Mouse (Mus musculus): ENCODE results near the gene Scd2. TPM values are rescaled to one million over a fixed set of nuclear protein-coding genes. Genes with fewer than 3 reads are reported as not detected.
"Not testable (repeated sequence)": the region's sequence is repeated elsewhere in the genome, so short reads cannot be mapped to it uniquely, and the experiment has no call there.

The Scd2 gene
- polyA plus RNA-seq, 1 experiment from 2014 or later: 219 TPM

GRCm38 (mm10) chr19:44276861-44277260 is 16.6 kb upstream of the Scd2 start:
- H3K27me3 ChIP-seq: no peaks in the 10 kb centered on the region
- H3K27ac ChIP-seq: no peak overlapping the region
- H3K36me3 ChIP-seq: no peaks in the 10 kb centered on the region
- ATAC-seq (ENCODE audit: low FRiP score, low read depth): no peak
- H3K4me1 ChIP-seq: peaks cover 29% of the 10 kb centered on the region
- WGBS: 87% methylated on average over 5 of the region's 5 CpGs
- no peak overlapping the region for H3K4me3 ChIP-seq
- H3K9me3 ChIP-seq: no peaks in the 10 kb centered on the region
- no peak overlapping the region for H3K4me2 ChIP-seq (replicated peaks)
- H3K9ac ChIP-seq: no peak overlapping the region

- Histone ChIP-seq H3K4me3 (no peak overlapping the region), H3K4me1 (peaks cover 38% of the 10 kb centered on the region)
- WGBS: 91% methylated on average over 8 of the region's 8 CpGs
These were observed 15.5 kb upstream of the Scd2 start for GRCm38 (mm10) chr19:44277931-44278330.

DNA sequence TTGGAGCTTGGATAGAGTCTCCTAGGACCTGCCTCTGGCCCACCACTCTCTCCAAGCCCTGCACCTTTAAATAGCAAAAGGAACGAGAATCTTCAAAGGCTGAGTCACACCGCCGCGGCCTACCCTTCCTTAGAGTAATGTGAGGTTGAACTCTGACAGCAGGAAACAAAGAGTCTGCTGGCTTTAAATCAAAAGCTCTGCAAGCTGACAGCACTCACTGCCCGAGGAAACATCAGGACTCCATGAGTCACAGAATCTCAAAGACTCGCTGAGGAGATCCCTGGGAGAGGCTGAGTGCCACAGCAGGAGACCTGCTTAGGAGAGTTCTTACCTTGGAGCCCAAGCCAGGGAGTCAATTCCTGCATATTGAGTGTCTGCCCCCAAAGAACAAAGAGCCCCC is 12.7 kb upstream of the Scd2 start:
- Histone ChIP-seq H3K9me3 (no peaks in the 10 kb centered on the region), H3K4me2 (replicated peaks) (peak overlapping the region; percentile 7; the same call in 1 of the 2 replicates), H3K27me3 (no peaks in the 10 kb centered on the region), H3K9ac (no peak overlapping the region), H3K27ac (peak overlapping the region; percentile 75), H3K4me1 (peaks cover 55% of the 10 kb centered on the region), H3K36me3 (no peaks in the 10 kb centered on the region), H3K4me3 (no peak overlapping the region)
- 8% methylated on average over 6 of the region's 6 CpGs for WGBS
- no peak for ATAC-seq (ENCODE audit: low FRiP score, low read depth)

More at GRCm38 (mm10) chr19:44277931-44278330, 15.5 kb upstream of the Scd2 start:
- ATAC-seq (ENCODE audit: low FRiP score, low read depth): no peak
- H3K27me3 ChIP-seq: no peaks in the 10 kb centered on the region
- H3K9ac ChIP-seq: no peak overlapping the region
- no peaks in the 10 kb centered on the region for H3K9me3 ChIP-seq
- no peak overlapping the region for H3K4me2 ChIP-seq (replicated peaks)
- H3K36me3 ChIP-seq: no peaks in the 10 kb centered on the region
- H3K27ac ChIP-seq: no peak overlapping the region

DNA sequence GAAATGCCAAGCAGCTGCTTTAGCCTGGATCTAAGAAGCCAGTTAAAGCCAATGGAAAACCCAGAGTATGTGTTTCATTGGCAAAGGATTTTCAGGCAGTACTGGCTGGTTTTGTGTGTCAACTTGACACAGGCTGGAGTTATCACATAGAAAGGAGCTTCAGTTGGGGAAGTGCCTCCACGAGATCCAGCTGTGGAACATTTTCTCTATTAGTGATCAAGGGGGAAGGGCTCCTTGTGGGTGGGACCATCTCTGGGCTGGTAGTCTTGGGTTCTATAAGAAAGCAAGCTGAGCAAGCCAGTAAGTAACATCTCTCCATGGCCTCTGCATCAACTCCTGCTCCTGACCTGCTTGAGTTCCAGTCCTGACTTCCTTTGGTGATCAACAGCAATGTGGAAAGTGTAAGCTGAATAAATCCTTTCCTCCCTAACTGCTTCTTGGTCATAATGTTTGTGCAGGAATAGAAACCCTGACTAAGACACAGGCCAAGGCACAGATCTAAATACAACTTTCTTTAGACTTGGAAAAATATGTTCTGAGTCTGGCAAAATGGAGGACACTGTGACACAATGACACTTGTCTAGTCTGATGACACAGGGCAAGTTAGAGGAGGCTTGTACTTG is 11.5 kb upstream of the Scd2 start:
- Histone ChIP-seq H3K27ac (peak overlapping the region; percentile 75), H3K4me1 (peaks cover 55% of the 10 kb centered on the region), H3K4me2 (replicated peaks) (peak overlapping the region; percentile 25; the same call in 1 of the 2 replicates)
- not testable (repeated sequence) for H3K27me3 ChIP-seq; H3K9me3 ChIP-seq; H3K36me3 ChIP-seq; H3K4me3 ChIP-seq; H3K9ac ChIP-seq; ATAC-seq (ENCODE audit: low FRiP score, low read depth)
- WGBS: 22% methylated on average over 1 of the region's 1 CpGs

- Histone ChIP-seq H3K9ac (no peak overlapping the region), H3K27ac (peak overlapping the region; percentile 95), H3K36me3 (no peaks in the 10 kb centered on the region), H3K9me3 (no peaks in the 10 kb centered on the region), H3K4me1 (peaks cover 60% of the 10 kb centered on the region), H3K27me3 (no peaks in the 10 kb centered on the region), H3K4me3 (no peak overlapping the region), H3K4me2 (replicated peaks) (peak overlapping the region; percentile 25; the same call in 1 of the 2 replicates)
- no peak for ATAC-seq (ENCODE audit: low FRiP score, low read depth)
- WGBS: 23% methylated on average over 9 of the region's 9 CpGs
These were observed 10.8 kb upstream of the Scd2 start for GRCm38 (mm10) chr19:44282534-44283156.

DNA sequence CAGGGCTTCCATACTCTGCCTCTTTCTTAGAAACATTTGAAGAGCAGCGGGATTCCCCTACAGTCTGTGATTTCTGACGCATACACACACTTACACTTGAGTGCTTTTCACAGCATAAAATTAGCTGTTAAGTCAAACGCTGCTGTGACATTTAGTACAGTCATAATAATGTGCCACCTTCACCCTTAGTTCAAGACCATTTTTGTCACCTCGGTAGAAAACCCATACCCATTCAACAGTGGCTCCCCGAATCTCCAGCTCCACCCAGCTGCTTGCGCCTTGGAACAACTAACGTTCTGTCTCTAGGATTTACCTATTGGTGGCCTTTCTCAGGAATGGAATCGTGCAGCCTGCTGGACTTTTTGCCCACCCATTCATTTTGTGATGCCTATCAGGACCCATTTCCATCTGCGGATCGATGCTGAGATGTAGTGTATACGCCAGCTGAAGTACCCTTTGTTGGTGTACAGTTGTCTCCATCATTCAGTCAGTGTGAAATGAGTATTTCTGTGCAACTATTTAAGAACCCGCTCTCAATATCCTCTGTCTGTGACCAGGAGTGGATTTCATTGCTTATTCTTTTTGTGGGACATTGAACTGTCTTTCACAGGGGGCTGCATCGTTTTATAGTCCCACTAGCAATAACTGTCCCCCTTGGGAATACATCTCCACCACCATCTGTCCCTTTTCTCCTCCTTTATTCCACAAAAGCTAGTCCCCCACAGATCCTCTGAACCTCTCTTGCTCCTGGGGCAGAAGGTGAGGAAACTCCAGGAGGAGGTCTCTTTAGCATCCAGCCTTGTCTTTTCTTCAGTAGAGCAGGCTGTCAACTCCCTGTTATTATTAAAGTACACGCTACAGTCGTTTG is 10.1 kb upstream of the Scd2 start:
- H3K27ac ChIP-seq: peak overlapping the region; percentile 95

DNA sequence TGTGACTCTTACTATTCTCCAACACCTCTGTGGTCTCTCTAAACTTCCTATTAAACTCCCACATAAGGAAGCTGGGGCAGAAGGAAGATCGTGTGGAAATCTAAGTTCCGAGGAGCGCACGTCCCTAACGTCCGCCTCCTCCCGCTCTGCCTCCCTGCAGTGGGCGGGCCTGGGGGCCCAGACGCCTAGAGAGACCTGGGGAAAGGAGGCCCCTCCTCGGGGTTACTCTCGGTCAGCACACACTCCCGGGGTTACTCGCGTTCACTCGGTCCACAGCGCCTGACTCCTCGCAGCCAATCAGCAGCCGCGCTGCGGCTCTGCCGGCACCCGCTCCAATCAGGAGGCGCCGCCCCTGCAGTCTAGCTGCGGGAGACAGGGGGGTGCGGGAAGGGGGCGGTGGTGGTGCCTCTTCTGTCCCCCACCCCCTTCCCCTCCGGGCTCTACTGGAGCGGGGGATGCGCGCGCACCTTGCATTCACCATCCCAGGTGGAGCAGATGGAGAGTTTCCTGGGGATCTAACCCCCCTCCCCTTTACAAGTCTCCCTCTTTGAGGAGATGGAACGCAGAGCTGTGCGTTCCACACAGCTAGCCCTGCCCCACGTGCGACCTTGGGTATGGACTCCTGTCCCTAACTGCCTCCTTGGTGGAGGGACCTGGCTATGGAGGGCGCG is 9.3 kb upstream of the Scd2 start:
- peak overlapping the region; percentile 83 for H3K4me2 ChIP-seq (replicated peaks)
- WGBS: under 1% methylated on average over 38 of the region's 38 CpGs
- H3K9me3 ChIP-seq: no peaks in the 10 kb centered on the region
- H3K9ac ChIP-seq: peak overlapping the region; percentile 72
- no peaks in the 10 kb centered on the region for H3K27me3 ChIP-seq
- peak overlapping the region; percentile 95 for H3K27ac ChIP-seq
- H3K4me3 ChIP-seq: peak overlapping the region; percentile 48
- peaks cover 59% of the 10 kb centered on the region for H3K4me1 ChIP-seq
- no peaks in the 10 kb centered on the region for H3K36me3 ChIP-seq
- ATAC-seq (ENCODE audit: low FRiP score, low read depth): peak; percentile 100

More for the DNA sequence above, 10.1 kb upstream of the Scd2 start:
- Histone ChIP-seq H3K4me2 (replicated peaks) (peak overlapping the region; percentile 83), H3K36me3 (no peaks in the 10 kb centered on the region), H3K9me3 (no peaks in the 10 kb centered on the region), H3K9ac (peak overlapping the region; percentile 48; the same call in 1 of the 2 replicates), H3K4me3 (peak overlapping the region; percentile 48), H3K4me1 (peaks cover 57% of the 10 kb centered on the region), H3K27me3 (no peaks in the 10 kb centered on the region)
- WGBS: 25% methylated on average over 15 of the region's 15 CpGs
- ATAC-seq (ENCODE audit: low FRiP score, low read depth): no peak

GRCm38 (mm10) chr19:44284723-44285122 is 8.8 kb upstream of the Scd2 start:
- peak overlapping the region; percentile 72 for H3K9ac ChIP-seq
- WGBS: 3% methylated on average over 11 of the region's 11 CpGs
- H3K27me3 ChIP-seq: no peaks in the 10 kb centered on the region
- peak overlapping the region; percentile 48 for H3K4me3 ChIP-seq
- H3K9me3 ChIP-seq: no peaks in the 10 kb centered on the region
- peak overlapping the region; percentile 95 for H3K27ac ChIP-seq
- ATAC-seq (ENCODE audit: low FRiP score, low read depth): no peak; the same call in 1 of the 2 replicates
- no peaks in the 10 kb centered on the region for H3K36me3 ChIP-seq
- H3K4me1 ChIP-seq: peaks cover 60% of the 10 kb centered on the region
- peak overlapping the region; percentile 83 for H3K4me2 ChIP-seq (replicated peaks)

- Histone ChIP-seq H3K4me2 (replicated peaks) (no peak overlapping the region), H3K4me1 (peaks cover 60% of the 10 kb centered on the region), H3K36me3 (no peaks in the 10 kb centered on the region), H3K27ac (no peak overlapping the region; the same call in 1 of the 2 replicates), H3K9me3 (no peaks in the 10 kb centered on the region), H3K27me3 (no peaks in the 10 kb centered on the region), H3K9ac (no peak overlapping the region), H3K4me3 (no peak overlapping the region)
- 95% methylated on average over 8 of the region's 8 CpGs for WGBS
- ATAC-seq (ENCODE audit: low FRiP score, low read depth): no peak
These were observed 7.9 kb upstream of the Scd2 start for GRCm38 (mm10) chr19:44285554-44285953.

GRCm38 (mm10) chr19:44286109-44286508 is 7.4 kb upstream of the Scd2 start:
- H3K9me3 ChIP-seq: no peaks in the 10 kb centered on the region
- no peak overlapping the region for H3K4me3 ChIP-seq
- H3K4me1 ChIP-seq: peaks cover 55% of the 10 kb centered on the region
- 46% methylated on average over 2 of the region's 2 CpGs for WGBS
- ATAC-seq (ENCODE audit: low FRiP score, low read depth): no peak
- no peaks in the 10 kb centered on the region for H3K36me3 ChIP-seq
- no peak overlapping the region for H3K27ac ChIP-seq
- H3K9ac ChIP-seq: no peak overlapping the region
- H3K27me3 ChIP-seq: no peaks in the 10 kb centered on the region
- no peak overlapping the region for H3K4me2 ChIP-seq (replicated peaks)

- H3K9ac ChIP-seq: no peak overlapping the region
- H3K9me3 ChIP-seq: no peaks in the 10 kb centered on the region
- 74% methylated on average over 10 of the region's 11 CpGs for WGBS
- no peak for ATAC-seq (ENCODE audit: low FRiP score, low read depth)
- H3K36me3 ChIP-seq: no peaks in the 10 kb centered on the region
- H3K27me3 ChIP-seq: no peaks in the 10 kb centered on the region
- no peak overlapping the region for H3K4me2 ChIP-seq (replicated peaks)
- H3K4me1 ChIP-seq: peaks cover 54% of the 10 kb centered on the region
- H3K4me3 ChIP-seq: no peak overlapping the region
- no peak overlapping the region for H3K27ac ChIP-seq
These were observed 5.9 kb upstream of the Scd2 start for GRCm38 (mm10) chr19:44287415-44288110.
